Mouse (Mus musculus): Measurements from ENCODE around the gene AC109138.7. TPM values are rescaled to one million over a fixed set of nuclear protein-coding genes. Genes with fewer than 3 reads are reported as not detected.

The AC109138.7 gene
- polyA plus RNA-seq, 1 experiment, result not detected

Other genes with a start within 250 kb of the AC109138.7 start
- gene Aldh3b2, start 242.0 kb upstream of the AC109138.7 start, polyA plus RNA-seq (2012; rRNA removed), result 3.5 and 3.6 TPM in 2 replicates
- gene Acy3, start 227.8 kb upstream of the AC109138.7 start, polyA plus RNA-seq (2012; rRNA removed), result 5.6 and 5.8 TPM in 2 replicates
- gene Tbx10, start 221.6 kb upstream of the AC109138.7 start, polyA plus RNA-seq (2012; rRNA removed), result not detected in 2 replicates
- gene Nudt8, start 213.8 kb upstream of the AC109138.7 start, polyA plus RNA-seq (2012; rRNA removed), result 7.1 and 8.4 TPM in 2 replicates
- 6.3 TPM in 2 replicates for gene Gm49405, start 213.7 kb upstream of the AC109138.7 start, polyA plus RNA-seq (2012; rRNA removed)
- gene Doc2g, start 211.0 kb upstream of the AC109138.7 start, polyA plus RNA-seq (2012; rRNA removed), result 287 and 325 TPM in 2 replicates
- 248 and 270 TPM in 2 replicates for gene Ndufv1, start 201.6 kb upstream of the AC109138.7 start, polyA plus RNA-seq (2012; rRNA removed)
- gene Gstp1, start 176.4 kb upstream of the AC109138.7 start, polyA plus RNA-seq (2012; rRNA removed), result 454 and 506 TPM in 2 replicates
- gene Gstp2, start 168.3 kb upstream of the AC109138.7 start, polyA plus RNA-seq (2012; rRNA removed), result 5.1 and 14.7 TPM in 2 replicates
- not detected in 2 replicates for gene Gstp3, start 154.8 kb upstream of the AC109138.7 start, polyA plus RNA-seq (2012; rRNA removed)
- gene Cabp2, start 132.8 kb upstream of the AC109138.7 start, polyA plus RNA-seq (2012; rRNA removed), result not detected in 2 replicates
- 50.3 and 58.5 TPM in 2 replicates for gene Cdk2ap2, start 117.2 kb upstream of the AC109138.7 start, polyA plus RNA-seq (2012; rRNA removed)
- gene Pitpnm1, start 114.4 kb upstream of the AC109138.7 start, polyA plus RNA-seq (2012; rRNA removed), result 290 and 305 TPM in 2 replicates
- gene Aip, start 88.5 kb upstream of the AC109138.7 start, polyA plus RNA-seq (2012; rRNA removed), result 162 and 174 TPM in 2 replicates
- 0.06 and 0.11 TPM in 2 replicates for gene Gpr152, start 74.6 kb upstream of the AC109138.7 start, polyA plus RNA-seq (2012; rRNA removed)
- 0.12 and 0.17 TPM in 2 replicates for gene Cabp4, start 70.3 kb upstream of the AC109138.7 start, polyA plus RNA-seq (2012; rRNA removed)
- 183 and 225 TPM in 2 replicates for gene Coro1b, start 65.7 kb upstream of the AC109138.7 start, polyA plus RNA-seq (2012; rRNA removed)
- 1.9 and 2.3 TPM in 2 replicates for gene Ptprcap, start 60.8 kb upstream of the AC109138.7 start, polyA plus RNA-seq (2012; rRNA removed)
- 82.4 and 85.6 TPM in 2 replicates for gene Rps6kb2, start 51.0 kb upstream of the AC109138.7 start, polyA plus RNA-seq (2012; rRNA removed)
- gene Carns1, start 38.9 kb upstream of the AC109138.7 start, polyA plus RNA-seq (2012; rRNA removed), result 10.7 and 14.3 TPM in 2 replicates
- gene Tbc1d10c, start 23.1 kb upstream of the AC109138.7 start, polyA plus RNA-seq (2012; rRNA removed), result 2.6 and 3.3 TPM in 2 replicates
- 347 and 379 TPM in 2 replicates for gene Ppp1ca, start 22.3 kb upstream of the AC109138.7 start, polyA plus RNA-seq (2012; rRNA removed)
- 18.4 and 19.3 TPM in 2 replicates for gene Rad9a, start 12.7 kb upstream of the AC109138.7 start, polyA plus RNA-seq (2012; rRNA removed)
- 3.9 and 4.5 TPM in 2 replicates for gene Clcf1, start 119 bp upstream of the AC109138.7 start, polyA plus RNA-seq (2012; rRNA removed)
- gene Pold4, start 17.5 kb downstream of the AC109138.7 start, polyA plus RNA-seq (2012; rRNA removed), result 35.0 and 39.4 TPM in 2 replicates
- gene Ssh3, start 54.8 kb downstream of the AC109138.7 start, polyA plus RNA-seq (2012; rRNA removed), result 98.6 and 106 TPM in 2 replicates
- 73.1 and 77.0 TPM in 2 replicates for gene Ankrd13d, start 68.8 kb downstream of the AC109138.7 start, polyA plus RNA-seq (2012; rRNA removed)
- 183 and 199 TPM in 2 replicates for gene Grk2, start 91.9 kb downstream of the AC109138.7 start, polyA plus RNA-seq (2012; rRNA removed)
- gene Kdm2a, start 183.9 kb downstream of the AC109138.7 start, polyA plus RNA-seq (2012; rRNA removed), result 68.7 and 69.6 TPM in 2 replicates
- gene Rhod, start 225.1 kb downstream of the AC109138.7 start, polyA plus RNA-seq (2012; rRNA removed), result 1.7 and 2.0 TPM in 2 replicates